In the genomic region with DNA sequence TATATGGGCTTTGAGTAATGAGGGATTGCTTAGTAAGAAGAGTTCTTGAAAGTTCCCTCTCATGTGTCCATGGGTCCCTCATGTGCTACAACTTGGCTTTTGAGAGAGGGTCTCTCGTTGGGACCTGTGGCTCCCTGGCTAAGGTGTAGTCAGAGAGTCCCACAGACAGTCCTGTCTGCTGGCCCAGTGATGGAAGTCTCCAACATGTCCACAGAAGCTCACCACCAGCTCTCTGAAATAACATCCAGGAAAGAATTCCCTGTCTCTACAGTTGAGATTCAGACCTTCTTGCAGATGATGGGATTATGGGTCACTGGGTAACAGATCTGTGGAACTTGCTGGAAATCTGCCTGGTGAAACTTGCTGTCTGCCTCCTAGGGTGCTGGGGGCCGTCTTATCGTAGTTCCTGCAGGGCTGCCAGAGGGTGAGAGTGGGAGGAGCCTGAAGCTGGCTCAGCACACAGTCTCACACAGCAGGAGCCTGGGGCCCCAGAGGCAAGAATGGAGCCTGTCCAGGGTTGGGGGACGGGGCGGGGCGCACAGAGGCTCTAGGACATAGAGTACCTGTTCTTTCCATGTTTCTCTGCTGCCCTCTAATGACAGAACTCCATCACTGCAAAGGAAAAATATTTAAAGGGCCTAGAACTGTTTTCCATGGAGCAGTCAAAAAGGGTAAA, we compare ENCODE assay signal across 8 mouse cellular contexts. TPM values are rescaled to one million over a fixed set of nuclear protein-coding genes. Genes with fewer than 3 reads are reported as not detected.
A peak's percentile ranks its signal among the peaks of the same experiment; 100 is the strongest.
DNase-seq lines count a peak whose midpoint lies in the region; ATAC-seq lines count a peak whose summit lies in the region.

No protein-coding gene starts in this region.

- H3K4me3 ChIP-seq in hindbrain, embryonic 11.5 days (ENCODE audit: low read depth, low read length): no peak overlapping the region

- H3K4me1 ChIP-seq in hindbrain, embryonic 11.5 days (replicated peaks; ENCODE audit: control insufficient read depth, insufficient read depth, low read length): 0 out of 2 replicates have a peak, but pooled peaks cover 2% of the 10 kb centered on the region

- peak; percentile 82 for DNase-seq in MN1 (ENCODE audit: low spot score)
- DNase-seq in cerebellum, adult 9-10 months: peak; percentile 90
- peak; percentile 68 to 86 for DNase-seq in frontal cortex, adult 2 months (ENCODE audit: extremely low spot score in 1 of 2, low spot score in 1 of 2)
- peak; percentile 82 for DNase-seq in hindbrain, embryonic 11.5 days (ENCODE audit: low spot score)
- peak; percentile 71 to 80 for DNase-seq in layer of hippocampus, postnatal 10 days (ENCODE audit: low spot score in 2 of 2)
- DNase-seq in lung, postnatal 10 days: peak; percentile 96
- peak; percentile 74 for DNase-seq in ovary, postnatal 14 days (ENCODE audit: low spot score)
- peak; percentile 78 for DNase-seq in thymus, postnatal 14 days

- no peaks in the 10 kb centered on the region for H3K9me3 ChIP-seq in hindbrain, embryonic 11.5 days (ENCODE audit: control insufficient read depth, low read length)

- peak; percentile 92 for ATAC-seq in hindbrain, embryonic 11.5 days (ENCODE audit: low FRiP score)

- H3K4me2 ChIP-seq in hindbrain, embryonic 11.5 days (replicated peaks; ENCODE audit: low read depth, low read length): peak overlapping the region; percentile 29; the same call in 1 of the 2 replicates

- H3K36me3 ChIP-seq in hindbrain, embryonic 11.5 days (ENCODE audit: control insufficient read depth, insufficient read depth, low read length): no peaks in the 10 kb centered on the region

- WGBS in hindbrain, embryonic 11.5 days: 12% methylated on average over 6 of the region's 6 CpGs

- H3K27me3 ChIP-seq in hindbrain, embryonic 11.5 days (ENCODE audit: control insufficient read depth, insufficient read depth, low read length): no peaks in the 10 kb centered on the region

- 0 out of 2 replicates have a peak overlapping the region, but pooled peaks have one; percentile 24 for H3K9ac ChIP-seq in hindbrain, embryonic 11.5 days (ENCODE audit: low read depth, low read length)

- 0 out of 2 replicates have a peak overlapping the region, but pooled peaks have one; percentile 6 for H3K27ac ChIP-seq in hindbrain, embryonic 11.5 days (ENCODE audit: low read depth, low read length)

RNA-seq across cellular contexts. Expression of gene Spty2d1, which starts 7.3 kb away (rescaled TPM):
- polyA plus RNA-seq in frontal cortex, adult 2 months (2012; rRNA removed): 8.9 and 9.7 TPM in 2 replicates
- polyA plus RNA-seq in hindbrain, embryonic 11.5 days (2014; fragmentation: Nextera tagmentation; extraction: Ambion mirVana): 12.0 and 12.3 TPM in 2 replicates
- 10 to 100 TPM; 11.0 TPM for total RNA-seq in layer of hippocampus, postnatal 10 days (2021)

RNA-seq across cellular contexts. Expression of gene Gm9999, which starts 32.1 kb away (rescaled TPM):
- not detected in 2 replicates for polyA plus RNA-seq in frontal cortex, adult 2 months (2012; rRNA removed)
- polyA plus RNA-seq in hindbrain, embryonic 11.5 days (2014; fragmentation: Nextera tagmentation; extraction: Ambion mirVana): not detected in 2 replicates
- not detected for total RNA-seq in layer of hippocampus, postnatal 10 days (2021)

RNA-seq across cellular contexts. Expression of gene Tmem86a, which starts 34.9 kb away (rescaled TPM):
- polyA plus RNA-seq in frontal cortex, adult 2 months (2012; rRNA removed): 22.4 and 24.0 TPM in 2 replicates
- 8.7 and 10.4 TPM in 2 replicates for polyA plus RNA-seq in hindbrain, embryonic 11.5 days (2014; fragmentation: Nextera tagmentation; extraction: Ambion mirVana)
- 10 to 100 TPM; 14.7 to 15.5 TPM for total RNA-seq in layer of hippocampus, postnatal 10 days (2021)

RNA-seq across cellular contexts. Expression of gene Uevld, which starts 57.2 kb away (rescaled TPM):
- polyA plus RNA-seq in frontal cortex, adult 2 months (2012; rRNA removed): 6.3 and 7.7 TPM in 2 replicates
- 11.3 and 13.1 TPM in 2 replicates for polyA plus RNA-seq in hindbrain, embryonic 11.5 days (2014; fragmentation: Nextera tagmentation; extraction: Ambion mirVana)
- 10 to 100 TPM; 11.4 TPM for total RNA-seq in layer of hippocampus, postnatal 10 days (2021)
